Mouse (Mus musculus) subcutaneous adipose tissue, adult 2 months (tissue): ENCODE measurements around the gene Ddx23. TPM values are rescaled to one million over a fixed set of nuclear protein-coding genes. Genes with fewer than 3 reads are reported as not detected.

Experiments
- polyA plus RNA-seq: library from polyadenylated mRNA; depleted of rRNA; stranded (reverse); fragments of >200 nt; gene quantifications from 2 replicates; pipeline ENCODE4 v1.2.3, GENCODE M21; 2012; ENCODE audit warnings: low replicate concordance; rRNA removed

The Ddx23 gene
- polyA plus RNA-seq: 29.0 and 48.5 TPM in 2 replicates

GRCm38 (mm10) chr15:98662567-98663545, at the start of gene Ddx23:
Gene Ddx23, minus strand, starts transcription at chr15:98662894.

GRCm38 (mm10) chr15:98707766-98708372, 45.2 kb upstream of the Ddx23 start, which contains the start of gene Ccdc65:
Gene Ccdc65, plus strand, starts transcription at chr15:98708207.

GRCm38 (mm10) chr15:98676940-98677728, 14.4 kb upstream of the Ddx23 start, which contains the start of gene Rnd1:
Gene Rnd1, minus strand, starts transcription at chr15:98677461.

GRCm38 (mm10) chr15:98630540-98630939, 32.2 kb downstream of the Ddx23 start, which contains the start of gene Cacnb3:
Gene Cacnb3, plus strand, starts transcription at chr15:98630840.

GRCm38 (mm10) chr15:98609331-98610130, 53.2 kb downstream of the Ddx23 start, which contains the start of gene Adcy6:
Gene Adcy6, minus strand, starts transcription at chr15:98610076.

Other genes starting within 250 kb of the Ddx23 start
- gene Olfr282, start 231.7 kb downstream of the Ddx23 start, polyA plus RNA-seq: not detected in 2 replicates
- not detected in 2 replicates for gene Olfr281, start 210.3 kb downstream of the Ddx23 start, polyA plus RNA-seq
- gene OR5BS1P, start 193.0 kb downstream of the Ddx23 start, polyA plus RNA-seq: not detected in 2 replicates
- gene Lalba, start 180.2 kb downstream of the Ddx23 start, polyA plus RNA-seq: 0.93 TPM in 1 of 2 replicates, not detected in the other
- not detected in 2 replicates for gene Olfr279, start 170.5 kb downstream of the Ddx23 start, polyA plus RNA-seq
- 34.5 and 55.4 TPM in 2 replicates for gene Kansl2, start 128.6 kb downstream of the Ddx23 start, polyA plus RNA-seq
- 9.7 and 16.1 TPM in 2 replicates for gene Ccnt1, start 92.0 kb downstream of the Ddx23 start, polyA plus RNA-seq
- gene 4930415O20Rik, start 91.9 kb downstream of the Ddx23 start, polyA plus RNA-seq: 0.73 TPM in 1 of 2 replicates, not detected in the other
- gene Adcy6, start 52.8 kb downstream of the Ddx23 start, polyA plus RNA-seq: 107 and 116 TPM in 2 replicates
- gene Cacnb3, start 32.1 kb downstream of the Ddx23 start, polyA plus RNA-seq: 21.0 and 124 TPM in 2 replicates
- 4.4 and 5.4 TPM in 2 replicates for gene Rnd1, start 14.6 kb upstream of the Ddx23 start, polyA plus RNA-seq
- 0.09 and 1.4 TPM in 2 replicates for gene Ccdc65, start 45.3 kb upstream of the Ddx23 start, polyA plus RNA-seq
- gene Fkbp11, start 65.3 kb upstream of the Ddx23 start, polyA plus RNA-seq: 8.5 and 30.4 TPM in 2 replicates
- gene Arf3, start 100.3 kb upstream of the Ddx23 start, polyA plus RNA-seq: 95.2 and 124 TPM in 2 replicates
- gene Wnt10b, start 115.3 kb upstream of the Ddx23 start, polyA plus RNA-seq: 1.9 and 4.5 TPM in 2 replicates
- gene Wnt1, start 127.0 kb upstream of the Ddx23 start, polyA plus RNA-seq: 0.15 and 0.39 TPM in 2 replicates
- gene Ddn, start 146.6 kb upstream of the Ddx23 start, polyA plus RNA-seq: 0.05 and 0.06 TPM in 2 replicates
- 84.2 and 92.4 TPM in 2 replicates for gene Prkag1, start 168.6 kb upstream of the Ddx23 start, polyA plus RNA-seq
- 19.8 and 31.7 TPM in 2 replicates for gene Kmt2d, start 208.3 kb upstream of the Ddx23 start, polyA plus RNA-seq
- 3.7 and 8.4 TPM in 2 replicates for gene Rhebl1, start 231.6 kb upstream of the Ddx23 start, polyA plus RNA-seq
- 3.6 and 3.8 TPM in 2 replicates for gene Dhh, start 235.6 kb upstream of the Ddx23 start, polyA plus RNA-seq